8 mouse cellular contexts compared by ENCODE assay signal in genomic region chr13:21778814-21779766, GRCm38 (mm10). TPM values are rescaled to one million over a fixed set of nuclear protein-coding genes. Genes with fewer than 3 reads are reported as not detected.
DNase-seq lines count a peak whose midpoint lies in the region; ATAC-seq lines count a peak whose summit lies in the region.

No protein-coding gene starts in this region.

- no peaks in the 10 kb centered on the region for H3K36me3 ChIP-seq in hindbrain, embryonic 15.5 days

- 5% methylated on average over 33 of the region's 33 CpGs for WGBS in hindbrain, embryonic 15.5 days

- H3K4me2 ChIP-seq in hindbrain, embryonic 15.5 days = peak overlapping the region; percentile 86

- no peaks in the 10 kb centered on the region for H3K9me3 ChIP-seq in hindbrain, embryonic 15.5 days

- H3K27me3 ChIP-seq in hindbrain, embryonic 15.5 days = peaks cover 6% of the 10 kb centered on the region; the same call in 1 of the 2 replicates

- ATAC-seq in hindbrain, embryonic 15.5 days (ENCODE audit: low FRiP score, low read depth) = peak; percentile 96

- peaks cover 36% of the 10 kb centered on the region for H3K4me1 ChIP-seq in hindbrain, embryonic 15.5 days (replicated peaks)

- H3K27ac ChIP-seq in hindbrain, embryonic 15.5 days (replicated peaks) = peak overlapping the region; percentile 69

- H3K9ac ChIP-seq in hindbrain, embryonic 15.5 days = peak overlapping the region; percentile 55

- H3K4me3 ChIP-seq in hindbrain, embryonic 15.5 days = peak overlapping the region; percentile 47

- peak; percentile 94 for DNase-seq in R1 (ENCODE audit: low read depth, low spot score)
- peak; percentile 68 to 73 for DNase-seq in cerebellum, postnatal 25 days
- peak; percentile 39 to 47 for DNase-seq in frontal cortex, postnatal 25 days (ENCODE audit: low spot score in 2 of 2)
- peak; percentile 43 to 48 for DNase-seq in layer of hippocampus, postnatal 36 days
- DNase-seq in lung, postnatal 25 days (ENCODE audit: low spot score) = peak; percentile 91
- peak; percentile 90 for DNase-seq in retina, embryonic 14.5 days (ENCODE audit: low spot score)
- peak; percentile 58 to 72 for DNase-seq in thymus, postnatal 36 days

RNA-seq across cellular contexts. Expression of gene Hist1h1b, which starts 1.3 kb away (rescaled TPM):
- polyA plus RNA-seq in hindbrain, embryonic 15.5 days (2015; fragmentation: Nextera tagmentation; extraction: Ambion mirVana) = 3.5 and 7.4 TPM in 2 replicates
- 1 to 10 TPM; 6.4 to 8.5 TPM for total RNA-seq in layer of hippocampus, postnatal 36 days (2021)

RNA-seq across cellular contexts. Expression of gene Hist1h3i, which starts 4.1 kb away (rescaled TPM):
- polyA plus RNA-seq in hindbrain, embryonic 15.5 days (2015; fragmentation: Nextera tagmentation; extraction: Ambion mirVana) = 28.0 and 43.0 TPM in 2 replicates
- 10 to 100 TPM; 56.6 to 72.6 TPM for total RNA-seq in layer of hippocampus, postnatal 36 days (2021)

RNA-seq across cellular contexts. Expression of gene Hist1h2an, which starts 7.9 kb away (rescaled TPM):
- 1.0 and 1.5 TPM in 2 replicates for polyA plus RNA-seq in hindbrain, embryonic 15.5 days (2015; fragmentation: Nextera tagmentation; extraction: Ambion mirVana)
- 1 to 10 TPM in 1 of 2 experiments, not detected in 1; 2.6 TPM for total RNA-seq in layer of hippocampus, postnatal 36 days (2021)

RNA-seq across cellular contexts. Expression of gene Hist1h2bp, which starts 8.2 kb away (rescaled TPM):
- 0.44 and 0.58 TPM in 2 replicates for polyA plus RNA-seq in hindbrain, embryonic 15.5 days (2015; fragmentation: Nextera tagmentation; extraction: Ambion mirVana)
- total RNA-seq in layer of hippocampus, postnatal 36 days (2021) = 10 to 100 TPM in 1 of 2 experiments, 1 to 10 TPM in 1; 7.8 to 11.4 TPM

RNA-seq across cellular contexts. Expression of gene Hist1h2bn, which starts 25.2 kb away (rescaled TPM):
- 1.1 TPM in 1 of 2 replicates, not detected in the other for polyA plus RNA-seq in hindbrain, embryonic 15.5 days (2015; fragmentation: Nextera tagmentation; extraction: Ambion mirVana)
- 10 to 100 TPM in 1 of 2 experiments, 1 to 10 TPM in 1; 5.4 to 10.8 TPM for total RNA-seq in layer of hippocampus, postnatal 36 days (2021)

Comparison
In these comparisons a context has a peak if more than half of its experiments do, and no peak if none do; other contexts are left out.
1. Peak in every context shown above with its lines: DNase-seq, ATAC-seq, H3K4me3 ChIP-seq and H3K27ac ChIP-seq.
2. DNase-seq: peak in every context shown above with its lines; median percentile 94 in R1; 91 in lung, postnatal 25 days; 90 in retina, embryonic 14.5 days; 70 in cerebellum, postnatal 25 days; 65 in thymus, postnatal 36 days; 46 in layer of hippocampus, postnatal 36 days; 43 in frontal cortex, postnatal 25 days.